Mouse (Mus musculus): ENCODE measurements around the gene Oxsm.

Gene Oxsm

DNA sequence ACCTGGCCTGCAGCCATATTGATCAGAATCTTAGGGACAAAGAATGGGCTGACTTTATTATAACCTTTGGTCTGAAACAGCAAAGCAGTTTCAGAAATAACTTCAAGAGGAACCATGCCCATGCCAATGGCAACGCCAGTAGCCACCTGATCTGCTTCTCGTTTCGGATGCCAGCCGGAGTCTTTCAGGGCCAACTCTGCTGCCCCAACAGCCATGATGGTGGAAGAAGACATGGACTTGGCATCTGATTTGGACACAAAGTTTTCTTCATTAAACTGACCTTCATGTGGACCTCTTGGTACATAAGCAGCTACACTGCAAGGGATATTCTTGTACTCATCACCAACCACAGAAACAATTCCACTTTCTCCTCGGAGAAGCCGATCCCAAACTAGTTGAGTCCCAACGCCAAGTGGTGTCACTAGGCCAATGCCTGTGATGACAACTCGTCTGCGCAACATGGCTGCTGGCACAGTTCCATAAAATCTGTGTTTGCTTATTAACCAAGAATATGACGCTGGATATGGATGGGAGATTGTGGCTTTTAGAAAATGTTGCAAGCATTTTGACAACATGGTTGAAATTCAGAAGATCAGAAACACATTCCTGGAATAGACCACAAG lies 7.3 kb downstream of the Oxsm start:
- DNase-seq (ENCODE audit: low spot score): no peak

DNA sequence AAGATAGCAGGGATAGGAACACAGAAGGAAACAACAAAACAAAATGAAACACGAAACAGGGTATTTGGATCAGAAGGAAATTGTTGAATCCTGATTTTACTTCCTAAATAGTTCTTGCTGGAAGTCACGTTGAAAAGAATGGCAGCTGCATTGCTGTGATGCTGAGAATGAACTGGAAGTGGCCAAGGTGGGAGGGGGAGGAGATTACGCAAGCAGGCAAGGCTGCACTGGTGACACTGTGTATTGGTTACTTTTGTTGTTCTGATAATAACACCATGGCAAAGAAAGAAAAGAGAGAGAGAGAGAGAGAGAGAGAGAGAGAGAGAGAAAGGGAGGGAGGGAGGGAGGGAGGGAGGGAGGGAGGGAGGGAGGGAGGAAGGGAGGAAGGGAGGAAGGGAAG lies 13.1 kb downstream of the Oxsm start:
- no peak for DNase-seq (ENCODE audit: low spot score)

DNA sequence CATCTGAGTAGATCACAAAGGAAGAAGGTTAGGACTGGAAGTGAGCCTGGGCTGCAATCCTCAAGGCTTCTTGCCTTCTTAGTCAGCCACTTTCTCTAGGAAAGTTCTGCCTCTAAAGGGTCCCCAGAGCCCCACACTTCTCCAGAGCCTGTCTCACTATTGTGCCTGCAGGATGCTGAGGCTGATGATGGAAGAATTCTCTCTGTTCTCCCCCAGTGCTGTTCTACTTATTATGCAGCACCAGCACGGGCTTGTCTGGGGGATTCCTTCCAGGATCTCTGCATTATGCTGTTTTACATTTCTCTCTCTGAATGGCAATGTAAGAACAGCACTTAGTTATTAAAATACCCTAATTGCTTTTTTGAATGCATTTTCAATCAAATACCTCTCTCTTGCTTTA lies 16.1 kb downstream of the Oxsm start:
- DNase-seq (ENCODE audit: low spot score): no peak

DNA sequence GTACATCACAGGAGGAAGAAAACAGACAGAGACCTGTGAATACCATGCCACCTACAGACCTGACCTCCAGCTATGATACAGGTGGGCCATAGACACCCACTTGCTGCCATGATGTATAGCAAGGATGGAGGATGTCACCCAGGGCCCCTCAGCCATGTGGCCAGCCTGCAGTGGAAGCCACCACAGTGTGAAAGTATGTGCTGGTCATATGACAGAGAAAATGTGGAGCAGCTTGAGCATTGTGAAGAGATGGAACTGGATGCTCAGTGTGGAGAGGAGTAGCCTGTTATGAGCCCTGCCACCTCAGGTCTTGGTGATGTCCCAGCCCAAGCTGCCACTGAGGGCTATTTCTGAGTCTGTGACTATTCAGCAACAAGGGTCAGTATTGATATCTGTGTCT lies 19.0 kb downstream of the Oxsm start:
- no peak for DNase-seq (ENCODE audit: low spot score)

DNA sequence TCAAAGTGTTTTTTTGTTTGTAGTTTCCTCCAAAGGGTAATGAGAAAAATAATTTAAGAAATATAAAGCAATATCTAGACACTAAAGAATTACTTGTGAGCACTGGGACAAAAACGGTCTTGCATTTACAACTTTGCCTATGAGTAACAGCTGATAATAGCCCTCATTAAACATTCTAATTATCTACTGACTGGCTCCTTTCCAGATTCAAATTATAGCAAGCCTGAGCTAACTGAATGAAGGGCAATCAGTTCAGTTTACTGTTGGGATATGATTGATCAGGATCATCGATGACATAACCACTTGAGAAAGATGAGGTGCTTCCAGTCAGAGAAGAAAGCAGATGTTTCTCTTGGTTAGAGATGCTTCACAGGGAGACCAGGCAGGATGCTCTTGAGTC lies 20.2 kb downstream of the Oxsm start:
- no peak for DNase-seq (ENCODE audit: low spot score)

DNA sequence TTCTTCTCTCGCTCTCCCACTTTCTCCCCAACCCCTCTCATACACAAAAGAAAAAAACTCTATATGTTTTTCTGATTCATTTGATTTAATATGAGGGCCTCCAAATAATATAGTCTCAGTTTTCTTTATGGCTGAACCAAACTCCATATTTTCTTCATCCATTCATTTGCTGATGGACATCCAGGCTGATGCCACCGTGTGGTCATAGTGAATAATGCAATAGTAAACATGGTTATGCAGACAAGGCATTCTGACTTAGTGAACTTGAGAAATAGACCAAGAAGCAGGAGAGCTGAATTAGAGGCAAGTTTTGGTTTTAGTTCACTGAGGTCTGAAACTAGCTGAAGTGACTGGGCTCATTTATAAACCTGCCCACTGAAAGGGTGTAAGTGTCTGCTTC lies 30.6 kb downstream of the Oxsm start:
- peak; percentile 39 for DNase-seq (ENCODE audit: low spot score)

DNA sequence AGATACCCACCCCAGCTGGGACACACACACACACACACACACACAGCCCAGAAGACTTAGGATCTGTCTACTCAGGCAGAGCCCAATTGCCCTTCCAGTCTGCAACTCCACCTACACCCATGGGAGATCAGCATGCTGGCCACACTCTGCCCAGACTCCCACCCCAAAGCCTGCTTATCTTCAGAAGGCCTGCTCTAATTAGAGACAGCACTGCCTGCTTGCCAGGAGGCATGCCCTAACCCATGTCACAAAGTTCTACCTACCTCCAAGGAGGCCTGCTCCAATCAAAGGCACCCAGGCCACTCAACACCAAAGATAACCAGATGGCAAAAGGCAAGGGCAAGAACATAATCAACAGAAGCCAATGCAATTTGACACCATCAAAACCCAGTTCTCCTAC lies 41.9 kb downstream of the Oxsm start:
- no peak for DNase-seq (ENCODE audit: low spot score)

DNA sequence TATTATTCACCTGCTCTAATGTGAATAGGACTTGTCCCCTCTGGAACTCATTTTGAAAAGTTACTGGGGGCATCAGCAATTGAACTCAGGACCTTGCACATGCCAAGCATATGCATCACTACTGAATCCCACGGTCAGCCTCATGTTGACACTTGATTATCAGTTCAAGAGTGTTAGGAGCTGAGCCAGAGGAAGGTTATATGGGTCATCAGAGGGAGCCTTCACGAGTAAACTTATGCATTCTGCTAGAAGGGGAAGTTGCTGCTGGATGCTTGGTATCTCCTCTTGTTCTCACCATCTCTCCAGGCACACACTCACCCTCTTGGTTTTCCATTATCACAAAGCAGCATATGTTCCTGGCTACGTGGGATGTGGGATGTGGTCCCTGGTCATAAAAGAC lies 47.9 kb downstream of the Oxsm start:
- no peak for DNase-seq (ENCODE audit: low spot score)

DNA sequence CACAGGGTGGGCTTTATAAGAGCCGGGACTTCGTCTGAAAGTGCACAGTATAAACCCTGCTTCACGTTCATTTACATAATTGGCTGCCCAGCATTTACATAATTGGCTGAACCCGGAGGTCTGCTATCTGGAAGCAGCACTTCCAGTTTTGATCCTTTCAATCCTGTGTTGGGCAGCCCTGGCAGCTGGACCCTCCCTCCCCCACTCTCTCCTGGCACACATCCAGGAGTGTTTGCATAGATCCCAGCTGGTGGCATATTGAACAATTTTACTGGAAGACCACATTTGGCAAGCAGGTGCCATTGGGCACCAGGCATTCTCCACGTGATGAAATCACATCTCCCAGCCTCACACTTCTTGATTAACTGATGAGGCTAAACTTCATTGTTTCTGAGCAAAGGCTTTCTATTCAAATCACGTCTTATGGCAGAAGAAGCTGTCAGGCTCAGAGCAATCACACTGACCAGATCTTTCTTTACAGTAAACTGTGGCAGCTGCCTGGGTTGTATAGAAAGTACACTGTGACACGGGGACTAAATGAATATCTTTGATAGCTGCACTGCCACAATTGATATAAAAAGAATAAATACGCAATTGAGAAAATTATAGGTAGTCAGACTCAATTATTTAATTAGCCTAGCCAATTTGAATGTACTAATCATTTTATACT lies 48.5 kb downstream of the Oxsm start:
- peak; percentile 50 for DNase-seq (ENCODE audit: low spot score)

DNA sequence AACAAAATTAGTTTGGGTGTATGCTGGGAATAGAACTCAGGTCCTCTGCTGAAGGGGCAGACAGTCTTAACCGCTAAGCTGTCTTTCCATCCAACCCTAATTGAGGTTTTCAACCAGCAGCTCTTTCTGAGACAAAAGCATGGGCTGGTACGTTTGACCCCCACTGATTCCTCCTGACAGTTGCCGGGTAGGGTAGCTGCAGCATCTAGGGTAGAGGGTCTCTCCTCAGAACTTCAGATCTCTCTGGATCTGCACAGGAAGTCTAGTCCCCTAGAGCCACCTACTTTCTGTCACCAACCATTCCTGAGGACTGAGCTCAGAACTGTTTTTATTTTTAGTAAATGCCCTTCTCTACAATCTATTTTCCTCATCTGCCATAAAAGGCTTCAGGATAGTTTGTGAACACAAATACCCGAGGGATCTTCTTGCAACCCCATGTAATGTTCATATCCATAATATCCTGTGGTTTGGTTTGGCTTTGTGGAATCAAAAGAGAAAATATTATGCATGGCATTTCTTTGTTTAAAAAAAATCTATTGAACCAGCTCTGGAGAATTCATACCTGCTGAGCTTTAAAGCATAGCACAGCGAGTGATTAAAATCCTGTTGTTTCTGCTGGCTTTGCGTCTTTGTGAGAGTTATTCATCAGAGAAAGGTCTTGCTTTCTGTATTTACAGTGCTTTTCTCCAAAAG lies 49.2 kb downstream of the Oxsm start:
- DNase-seq (ENCODE audit: low spot score): no peak

DNA sequence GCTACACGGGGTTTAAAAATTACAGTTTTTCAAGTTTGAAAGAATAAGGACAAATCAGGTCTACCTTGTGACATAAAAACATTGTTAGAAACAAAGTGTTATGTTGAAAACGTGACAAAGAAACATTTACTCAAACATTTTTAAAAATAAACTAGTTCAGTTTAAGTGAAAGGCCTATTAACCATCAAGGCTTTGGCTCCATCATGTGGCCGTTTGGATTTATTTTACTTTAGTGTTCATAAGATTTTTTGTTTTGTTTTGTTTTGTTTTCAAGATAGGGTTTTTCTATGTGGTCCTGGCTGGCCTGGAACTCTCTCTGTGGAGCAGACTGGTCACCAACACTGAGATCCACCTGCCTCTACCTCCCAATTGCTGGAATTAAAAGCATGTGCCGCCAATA lies 53.1 kb downstream of the Oxsm start:
- peak; percentile 9 for DNase-seq (ENCODE audit: low spot score)

DNA sequence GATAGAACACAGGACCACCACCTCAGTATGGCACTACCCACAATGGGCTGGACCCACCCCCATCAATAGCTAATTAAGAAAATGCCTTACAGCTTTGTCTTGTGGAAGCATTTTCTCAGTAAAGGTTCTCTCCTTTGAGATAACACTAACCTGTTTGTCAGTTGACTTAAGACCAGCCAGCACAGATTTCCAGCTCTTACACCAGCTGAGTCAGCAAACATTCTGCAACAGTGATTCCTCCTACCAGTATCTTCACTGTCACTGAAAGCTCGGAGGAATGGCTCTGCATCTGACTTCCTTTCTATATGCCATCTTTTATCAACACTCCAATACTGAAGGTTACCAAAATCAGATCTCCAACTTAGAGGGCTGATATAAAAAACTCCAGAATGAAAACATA lies 54.1 kb downstream of the Oxsm start:
- DNase-seq (ENCODE audit: low spot score): no peak

DNA sequence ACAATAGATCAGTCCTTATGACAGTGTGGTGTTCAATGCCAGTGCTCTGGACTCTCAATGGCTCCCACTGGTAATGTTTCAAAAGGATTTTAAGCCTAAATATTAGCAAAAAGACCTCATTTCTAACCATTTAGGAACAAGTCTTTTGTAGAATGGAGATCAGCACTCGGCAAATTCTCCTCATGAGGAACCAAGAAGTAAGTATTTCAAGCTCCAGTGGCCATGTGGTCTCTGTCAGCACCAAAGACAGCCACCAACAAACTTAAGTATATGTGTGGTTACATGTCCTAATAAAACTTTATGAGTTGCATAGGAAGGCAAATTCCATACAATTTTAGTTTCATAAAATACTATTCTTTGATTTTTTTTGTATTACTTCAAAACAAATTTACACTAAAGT lies 55.5 kb downstream of the Oxsm start:
- DNase-seq (ENCODE audit: low spot score): no peak

DNA sequence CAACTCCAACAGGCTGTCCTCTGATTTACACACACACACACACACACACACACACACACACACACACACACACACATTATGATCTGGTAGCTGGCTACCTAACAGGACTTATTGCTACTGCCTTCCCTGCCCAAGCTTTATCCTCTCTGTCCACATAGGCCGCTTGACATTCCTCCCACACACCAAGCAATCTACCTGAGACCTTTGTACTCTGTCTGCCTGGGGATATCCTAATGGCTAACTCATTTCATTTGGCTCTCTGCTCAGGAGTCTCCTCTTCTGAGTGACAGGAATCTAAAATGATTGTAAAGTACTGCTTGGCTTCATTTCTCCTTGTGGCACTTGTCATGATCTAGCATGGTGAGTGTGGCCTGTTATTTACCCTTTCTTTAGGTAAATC lies 60.5 kb downstream of the Oxsm start:
- DNase-seq (ENCODE audit: low spot score): no peak
